Mouse (Mus musculus) forebrain, embryonic 13.5 days (tissue): ENCODE measurements around the gene Alox5. TPM values are rescaled to one million over a fixed set of nuclear protein-coding genes. Genes with fewer than 3 reads are reported as not detected.

Experiments
- ATAC-seq: fragments of 200-750 bp; cut with Nextera tagmentation; 2 replicates; pipeline ENCODE4 v1.8.0; 2017
- H3K27ac ChIP-seq: fragments of 300-500 bp; sonication (generic); 2 replicates; pipeline ENCODE4 v1.5.1; 2015; ENCODE audit warnings: inconsistent platforms, mild to moderate bottlenecking, moderate library complexity
- H3K27me3 ChIP-seq: fragments of 300-500 bp; sonication (generic); 2 replicates; pipeline ENCODE4 v1.6.1; 2015; ENCODE audit warnings: mild to moderate bottlenecking, inconsistent platforms
- H3K36me3 ChIP-seq: fragments of 300-500 bp; sonication (generic); 2 replicates; pipeline ENCODE4 v1.6.1; 2015; ENCODE audit warnings: mild to moderate bottlenecking, inconsistent platforms; ENCODE audit not compliant: poor library complexity, severe bottlenecking
- H3K4me1 ChIP-seq: fragments of 300-500 bp; sonication (generic); 2 replicates; pipeline ENCODE4 v1.6.1; 2015; ENCODE audit warnings: inconsistent platforms
- H3K4me2 ChIP-seq: fragments of 300-500 bp; sonication (generic); 2 replicates; pipeline ENCODE4 v1.6.1; 2015; ENCODE audit warnings: inconsistent platforms, mild to moderate bottlenecking, moderate library complexity
- H3K4me3 ChIP-seq: fragments of 300-500 bp; sonication (generic); 2 replicates; pipeline ENCODE4 v1.5.1; 2015; ENCODE audit warnings: mild to moderate bottlenecking, inconsistent platforms
- H3K9ac ChIP-seq: fragments of 300-500 bp; sonication (generic); 2 replicates; pipeline ENCODE4 v1.6.1; 2015; ENCODE audit warnings: mild to moderate bottlenecking, inconsistent platforms
- H3K9me3 ChIP-seq: fragments of 300-500 bp; sonication (generic); replicated peaks from 2 replicates; pipeline ENCODE4 v1.6.1; 2016; ENCODE audit warnings: inconsistent platforms
- WGBS: fragments of 180-500 bp; shearing (Covaris S2); methylation state at CpG from one replicate; pipeline ENCODE4 v1.1.7; 2015; 5-methylcytosine and 5-hydroxymethylcytosine counted together
- polyA plus RNA-seq: library from polyadenylated mRNA; unstranded; fragments of >200 nt; fragmentation: Nextera tagmentation; extraction: Ambion mirVana; gene quantifications from 2 replicates; pipeline ENCODE4 v1.2.1, GENCODE M21; 2015

Alox5 gene
- polyA plus RNA-seq, 1 experiment from 2014 or later, result 0.17 TPM

- 87% methylated on average over 12 of the region's 12 CpGs for WGBS
- Histone ChIP-seq H3K4me1 (no peaks in the 10 kb centered on the region), H3K4me3 (no peak overlapping the region), H3K4me2 (no peak overlapping the region), H3K9me3 (no peaks in the 10 kb centered on the region), H3K27me3 (no peaks in the 10 kb centered on the region), H3K36me3 (peaks cover 10% of the 10 kb centered on the region; the same call in 1 of the 2 replicates), H3K9ac (no peak overlapping the region), H3K27ac (no peak overlapping the region)
- no peak for ATAC-seq
Measured at GRCm38 (mm10) chr6:116415126-116415676, 45.8 kb downstream of the Alox5 start.

- Histone ChIP-seq H3K9ac (no peak overlapping the region), H3K9me3 (no peaks in the 10 kb centered on the region), H3K4me2 (no peak overlapping the region), H3K4me3 (no peak overlapping the region), H3K36me3 (peaks cover 24% of the 10 kb centered on the region; the same call in 1 of the 2 replicates), H3K4me1 (no peaks in the 10 kb centered on the region), H3K27ac (no peak overlapping the region), H3K27me3 (no peaks in the 10 kb centered on the region)
- 95% methylated on average over 14 of the region's 14 CpGs for WGBS
- ATAC-seq, result no peak
Measured at GRCm38 (mm10) chr6:116412546-116413325, 48.2 kb downstream of the Alox5 start.

- H3K4me3 ChIP-seq, result no peak overlapping the region
- no peak overlapping the region for H3K27ac ChIP-seq
- H3K4me2 ChIP-seq, result no peak overlapping the region
- H3K27me3 ChIP-seq, result no peaks in the 10 kb centered on the region
- WGBS, result 70% methylated on average over 3 of the region's 3 CpGs
- no peaks in the 10 kb centered on the region for H3K4me1 ChIP-seq
- no peak overlapping the region for H3K9ac ChIP-seq
- H3K9me3 ChIP-seq, result no peaks in the 10 kb centered on the region
- H3K36me3 ChIP-seq, result peaks cover 27% of the 10 kb centered on the region; the same call in 1 of the 2 replicates
- no peak for ATAC-seq
Measured at GRCm38 (mm10) chr6:116411716-116412115, 49.3 kb downstream of the Alox5 start.

GRCm38 (mm10) chr6:116410436-116410835 lies 50.5 kb downstream of the Alox5 start:
- no peak overlapping the region for H3K4me2 ChIP-seq
- no peak overlapping the region for H3K4me3 ChIP-seq
- no peaks in the 10 kb centered on the region for H3K27me3 ChIP-seq
- 97% methylated on average over 10 of the region's 10 CpGs for WGBS
- peaks cover 5% of the 10 kb centered on the region for H3K4me1 ChIP-seq
- ATAC-seq, result no peak
- H3K27ac ChIP-seq, result no peak overlapping the region
- peaks cover 39% of the 10 kb centered on the region; the same call in 1 of the 2 replicates for H3K36me3 ChIP-seq
- H3K9me3 ChIP-seq, result no peaks in the 10 kb centered on the region
- no peak overlapping the region for H3K9ac ChIP-seq

- H3K4me3 ChIP-seq, result no peak overlapping the region
Measured at GRCm38 (mm10) chr6:116407956-116408657, 52.9 kb downstream of the Alox5 start.

GRCm38 (mm10) chr6:116407216-116407615 lies 53.8 kb downstream of the Alox5 start:
- no peak overlapping the region for H3K9ac ChIP-seq
- H3K4me1 ChIP-seq, result peaks cover 10% of the 10 kb centered on the region
- no peaks in the 10 kb centered on the region for H3K9me3 ChIP-seq
- no peak overlapping the region for H3K4me2 ChIP-seq
- no peak overlapping the region for H3K4me3 ChIP-seq
- WGBS, result 93% methylated on average over 4 of the region's 4 CpGs
- no peaks in the 10 kb centered on the region for H3K27me3 ChIP-seq
- H3K27ac ChIP-seq, result no peak overlapping the region
- ATAC-seq, result no peak
- peaks cover 49% of the 10 kb centered on the region for H3K36me3 ChIP-seq

More at GRCm38 (mm10) chr6:116407956-116408657, 52.9 kb downstream of the Alox5 start:
- Histone ChIP-seq H3K9ac (no peak overlapping the region), H3K36me3 (peaks cover 48% of the 10 kb centered on the region), H3K4me1 (peaks cover 10% of the 10 kb centered on the region), H3K9me3 (no peaks in the 10 kb centered on the region), H3K4me2 (no peak overlapping the region), H3K27me3 (no peaks in the 10 kb centered on the region), H3K27ac (no peak overlapping the region)
- ATAC-seq, result no peak
- WGBS, result 93% methylated on average over 6 of the region's 6 CpGs

- no peak for ATAC-seq
- Histone ChIP-seq H3K9ac (no peak overlapping the region), H3K4me1 (peaks cover 10% of the 10 kb centered on the region), H3K4me2 (no peak overlapping the region), H3K36me3 (peaks cover 53% of the 10 kb centered on the region), H3K4me3 (no peak overlapping the region), H3K9me3 (no peaks in the 10 kb centered on the region), H3K27ac (no peak overlapping the region), H3K27me3 (no peaks in the 10 kb centered on the region)
- WGBS, result 75% methylated on average over 5 of the region's 5 CpGs
Measured at GRCm38 (mm10) chr6:116406680-116407079, 54.3 kb downstream of the Alox5 start.

- H3K9me3 ChIP-seq, result no peaks in the 10 kb centered on the region
- H3K4me3 ChIP-seq, result no peak overlapping the region
- H3K27me3 ChIP-seq, result no peaks in the 10 kb centered on the region
- no peak overlapping the region for H3K4me2 ChIP-seq
- H3K4me1 ChIP-seq, result peaks cover 10% of the 10 kb centered on the region
- no peak overlapping the region for H3K27ac ChIP-seq
- no peak overlapping the region for H3K9ac ChIP-seq
- no peak for ATAC-seq
- WGBS, result 83% methylated on average over 2 of the region's 2 CpGs
- H3K36me3 ChIP-seq, result peaks cover 55% of the 10 kb centered on the region
Measured at GRCm38 (mm10) chr6:116406152-116406551, 54.8 kb downstream of the Alox5 start.

- Histone ChIP-seq H3K27me3 (no peaks in the 10 kb centered on the region), H3K9ac (no peak overlapping the region), H3K4me3 (no peak overlapping the region), H3K27ac (no peak overlapping the region), H3K9me3 (no peaks in the 10 kb centered on the region), H3K36me3 (peaks cover 50% of the 10 kb centered on the region), H3K4me1 (peaks cover 10% of the 10 kb centered on the region), H3K4me2 (no peak overlapping the region)
- 88% methylated on average over 5 of the region's 5 CpGs for whole genome bisulfite sequencing
- ATAC-seq, result no peak
Measured at GRCm38 (mm10) chr6:116405715-116406114, 55.3 kb downstream of the Alox5 start.

- H3K27ac ChIP-seq, result no peak overlapping the region
- no peak for ATAC-seq
Measured at GRCm38 (mm10) chr6:116405243-116405642, 55.7 kb downstream of the Alox5 start.

GRCm38 (mm10) chr6:116402426-116402825 lies 58.6 kb downstream of the Alox5 start:
- H3K9ac ChIP-seq, result no peak overlapping the region
- H3K27me3 ChIP-seq, result no peaks in the 10 kb centered on the region
- H3K27ac ChIP-seq, result no peak overlapping the region
- no peaks in the 10 kb centered on the region for H3K9me3 ChIP-seq
- H3K4me1 ChIP-seq, result peaks cover 26% of the 10 kb centered on the region
- 95% methylated on average over 3 of the region's 3 CpGs for WGBS
- no peak for ATAC-seq
- no peak overlapping the region for H3K4me3 ChIP-seq
- no peak overlapping the region for H3K4me2 ChIP-seq
- peaks cover 28% of the 10 kb centered on the region for H3K36me3 ChIP-seq

More at GRCm38 (mm10) chr6:116405243-116405642, 55.7 kb downstream of the Alox5 start:
- Histone ChIP-seq H3K4me2 (no peak overlapping the region), H3K36me3 (peaks cover 45% of the 10 kb centered on the region), H3K9me3 (no peaks in the 10 kb centered on the region), H3K9ac (no peak overlapping the region), H3K27me3 (no peaks in the 10 kb centered on the region), H3K4me3 (no peak overlapping the region), H3K4me1 (peaks cover 10% of the 10 kb centered on the region)
- WGBS, result 39% methylated on average over 9 of the region's 9 CpGs
